Mouse (Mus musculus) CD4-positive naive resting alpha-beta T cell, adult 57 days (primary cell): ENCODE data around the gene Pdxp. TPM values are rescaled to one million over a fixed set of nuclear protein-coding genes. Genes with fewer than 3 reads are reported as not detected.

Experiments used
- total RNA-seq: library from RNA; stranded (reverse); gene quantifications from one replicate; pipeline ENCODE4 v1.2.4, GENCODE M21; 2023

Gene Pdxp
- total RNA-seq: 13.7 TPM

DNA sequence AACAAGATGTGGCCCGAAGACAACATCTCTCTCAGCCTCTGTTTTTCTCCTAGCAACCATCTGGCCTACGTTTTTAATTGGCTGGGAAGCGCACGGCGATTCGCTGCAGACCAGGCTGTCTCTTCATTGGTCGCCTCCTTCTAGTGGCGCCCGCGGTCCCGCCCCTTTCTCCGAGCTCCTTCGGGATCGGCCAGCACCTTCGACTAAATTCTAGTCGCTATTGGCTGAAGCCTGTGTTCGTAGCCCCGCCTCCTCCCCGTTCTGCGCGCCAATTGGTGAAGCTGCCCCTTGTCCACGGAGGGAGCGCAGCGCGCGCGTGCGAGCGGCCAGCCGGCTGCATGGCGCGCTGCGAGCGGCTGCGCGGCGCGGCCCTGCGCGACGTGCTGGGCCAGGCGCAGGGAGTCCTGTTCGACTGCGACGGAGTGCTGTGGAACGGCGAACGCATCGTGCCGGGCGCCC lies at the start of gene Pdxp:
Gene Pdxp, plus strand, starts transcription at position 288 of the 459 bp plus-strand sequence.

DNA sequence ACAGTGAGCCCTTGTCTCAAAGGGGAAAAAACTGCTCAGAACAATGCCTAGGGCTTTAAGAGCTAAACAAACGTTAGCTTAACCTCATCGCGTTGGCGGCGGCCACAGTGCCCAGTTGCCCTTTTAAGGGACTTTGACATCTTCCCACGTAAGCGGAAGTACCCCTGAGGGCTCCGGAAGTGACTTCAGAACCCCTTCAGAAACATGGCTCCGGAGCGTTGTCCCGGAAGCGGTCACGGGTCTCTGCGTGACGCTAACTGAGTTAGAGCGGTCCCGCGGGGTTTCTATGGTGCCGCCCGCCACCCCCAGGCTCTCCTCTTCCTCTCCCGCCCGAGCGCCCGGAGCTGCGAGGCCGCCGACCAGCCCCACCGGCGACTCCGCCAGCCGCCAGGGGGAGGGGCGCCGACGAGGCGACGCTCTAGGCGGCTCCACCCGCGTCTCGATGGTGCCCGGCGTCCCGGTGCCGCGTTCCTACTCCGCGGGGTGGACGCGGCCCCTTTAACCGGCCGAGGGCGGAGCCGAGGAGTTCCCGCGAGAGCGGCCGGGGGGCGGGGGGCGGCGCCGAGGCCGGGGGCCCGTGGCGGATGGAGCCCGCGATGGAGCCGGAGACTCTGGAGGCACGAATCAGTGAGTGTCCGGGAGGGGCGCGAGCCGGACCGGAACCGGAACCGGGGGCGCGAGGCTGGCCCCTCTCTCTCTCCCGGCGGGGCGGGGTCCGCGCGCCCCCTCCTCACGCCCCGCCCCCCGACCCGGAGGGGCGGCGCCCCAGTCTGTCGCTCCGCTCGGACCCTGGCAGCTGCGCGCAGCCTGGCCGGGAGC lies 36.5 kb upstream of the Pdxp start, which contains the start of gene Gga1:
Gene Gga1, plus strand, starts transcription at position 200 of the 819 bp plus-strand sequence.

DNA sequence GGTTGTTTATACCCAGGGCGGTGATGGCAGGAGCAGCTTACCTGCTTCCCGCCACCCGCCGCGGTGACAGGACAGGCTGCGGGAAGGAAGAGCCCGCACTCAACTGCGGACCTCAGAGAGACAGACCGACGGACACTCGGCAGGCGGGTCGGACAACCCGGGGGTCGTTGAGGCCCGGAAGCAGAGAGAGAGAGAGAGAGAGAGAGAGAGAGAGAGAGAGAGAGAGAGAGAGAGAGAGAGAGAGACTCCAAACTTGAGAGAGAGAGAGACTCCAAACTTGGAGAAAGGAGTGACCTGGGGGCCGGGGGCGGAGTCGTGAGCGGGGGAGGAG lies 14.3 kb upstream of the Pdxp start, which contains the start of gene Gm49510:
Gene Gm49510, plus strand, starts transcription at position 259 of the 331 bp plus-strand sequence.

DNA sequence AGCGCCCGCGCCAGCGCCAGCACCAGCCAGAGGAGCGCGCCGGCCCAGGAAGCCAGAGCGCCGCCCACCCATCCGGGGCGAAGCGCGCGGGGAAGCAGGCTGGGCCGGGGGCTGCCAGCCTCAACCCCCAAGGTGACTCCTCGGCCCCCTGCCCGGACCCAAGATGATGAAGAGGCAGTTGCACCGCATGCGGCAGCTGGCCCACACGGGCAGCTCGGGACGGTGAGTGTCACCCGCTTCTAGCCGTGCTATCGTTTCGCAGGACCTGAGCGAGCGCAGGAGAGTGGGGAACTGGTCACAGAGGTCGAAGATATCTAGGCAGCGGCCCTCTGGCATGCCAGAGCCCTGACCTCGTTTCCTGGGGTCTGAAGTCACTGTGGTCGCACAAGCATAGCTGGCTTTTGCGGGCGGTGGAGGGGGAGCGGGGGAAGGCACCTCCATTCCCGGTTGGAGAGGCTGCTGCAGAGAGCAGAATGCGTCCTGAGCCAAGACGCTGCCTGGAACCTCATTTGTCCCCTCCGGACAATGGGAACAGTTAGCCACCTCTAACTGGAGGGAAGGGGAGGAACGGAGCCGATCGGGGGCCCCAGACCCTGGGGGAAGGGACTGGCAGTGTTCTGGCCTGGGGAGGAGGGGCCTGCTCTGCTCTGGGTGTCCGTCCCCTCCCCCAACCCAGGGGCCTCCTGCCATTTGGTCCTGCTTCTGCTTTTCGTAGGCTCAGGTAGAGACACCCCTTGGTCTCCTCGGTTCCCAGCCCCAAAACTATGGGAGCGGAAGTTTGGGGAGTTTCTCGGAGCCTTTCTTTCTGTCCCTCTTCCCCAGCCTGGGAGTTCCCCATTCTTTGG lies 13.8 kb upstream of the Pdxp start, which contains the start of gene Sh3bp1:
Gene Sh3bp1, plus strand, starts transcription at position 29 of the 845 bp plus-strand sequence.

DNA sequence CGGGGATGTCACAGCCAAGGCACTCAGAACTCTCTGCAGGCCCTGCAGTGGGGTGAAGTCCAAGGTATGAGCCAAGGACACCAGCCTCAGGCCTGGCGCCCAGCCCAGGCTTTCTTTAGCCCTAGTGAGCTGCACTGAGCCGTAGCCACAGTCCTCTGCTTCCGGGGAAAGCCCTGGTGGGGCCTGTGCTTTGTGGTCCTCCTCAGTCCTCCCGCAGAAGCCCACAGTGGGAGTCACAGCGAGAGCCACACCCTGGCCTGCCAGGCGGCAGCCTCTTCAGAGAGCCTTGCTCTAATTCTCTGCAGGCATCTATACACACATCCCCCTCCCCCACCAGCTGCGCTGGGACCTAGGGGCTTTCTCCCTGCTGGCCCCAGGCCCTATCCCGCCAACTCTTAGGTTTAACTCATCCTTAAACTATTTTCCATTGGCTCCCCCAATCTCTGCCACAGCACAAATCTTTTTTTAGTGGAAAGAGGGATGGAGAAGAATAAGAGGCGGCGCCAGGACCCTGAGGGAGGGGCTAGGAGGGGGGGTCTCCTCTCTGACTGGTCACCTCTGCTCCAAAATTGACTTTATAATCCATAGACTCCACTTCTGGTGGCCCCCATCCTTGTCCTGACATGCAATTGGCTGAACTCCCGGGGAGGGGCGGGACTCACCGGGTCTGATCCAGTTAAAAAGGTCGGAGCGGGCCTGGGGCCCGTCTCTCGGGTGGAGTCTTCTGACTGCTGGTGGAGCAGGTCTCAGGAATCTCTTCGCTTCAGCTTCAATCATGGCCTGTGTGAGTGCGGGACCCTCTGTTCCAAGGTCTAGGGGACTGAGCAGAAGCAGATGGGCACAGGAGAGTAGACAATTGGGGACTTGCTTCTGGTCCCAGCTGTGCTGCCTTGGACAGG lies 12.6 kb downstream of the Pdxp start, which contains the start of gene Lgals1:
Gene Lgals1, plus strand, starts transcription at position 705 of the 899 bp plus-strand sequence.

DNA sequence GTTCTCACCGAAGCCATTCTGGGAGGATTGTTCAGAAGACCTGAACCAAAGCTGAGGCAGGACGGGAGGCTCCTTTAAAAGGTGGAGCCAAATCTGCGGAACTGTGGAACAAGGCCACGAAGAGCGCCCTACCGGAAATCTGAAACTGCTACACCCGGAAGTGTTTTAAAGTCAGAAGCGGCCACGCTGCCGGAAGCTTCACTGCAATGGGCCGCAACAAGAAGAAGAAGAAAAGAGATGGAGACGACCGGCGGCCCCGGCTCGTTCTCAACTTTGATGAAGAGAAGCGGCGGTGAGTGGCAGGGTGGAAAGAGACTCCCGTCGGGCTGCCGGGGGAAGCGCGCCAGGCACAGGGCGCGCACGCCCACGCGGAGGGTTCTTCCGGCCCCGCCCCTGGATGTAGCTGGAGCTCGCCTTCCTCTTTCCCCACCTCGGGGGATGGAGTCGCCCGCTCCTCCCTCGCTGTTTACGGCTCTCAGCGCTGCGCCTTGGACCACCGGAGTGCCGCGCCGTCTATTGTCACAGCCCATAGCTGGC lies 21.1 kb downstream of the Pdxp start, which contains the start of gene Nol12:
Gene Nol12, plus strand, starts transcription at position 150 of the 537 bp plus-strand sequence.

DNA sequence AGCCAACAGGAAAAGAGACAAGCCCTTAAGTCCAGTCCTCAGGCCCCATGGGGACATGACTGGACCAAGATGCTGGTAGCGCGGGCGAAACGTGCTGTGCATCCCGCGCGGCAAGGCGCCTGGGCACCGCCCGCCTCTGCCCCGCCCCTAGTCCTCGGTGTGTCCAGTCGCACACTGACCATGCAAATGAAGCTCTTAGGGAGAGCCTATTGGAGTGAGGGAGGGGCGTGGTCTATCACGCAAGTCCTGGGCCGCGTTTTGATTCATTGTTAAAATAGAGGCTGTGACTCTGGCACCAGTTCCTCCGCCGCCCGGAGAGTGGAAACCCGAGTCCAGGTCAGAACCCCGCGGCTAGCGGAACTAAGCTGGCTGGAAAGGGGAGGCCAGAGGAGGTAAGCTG lies 33.9 kb downstream of the Pdxp start, which contains the start of gene Triobp:
Gene Triobp, plus strand, starts transcription at position 68 of the 400 bp plus-strand sequence.

Other genes with a start within 250 kb of the Pdxp start
- 2.6 TPM for gene Elfn2, start 195.1 kb upstream of the Pdxp start, total RNA-seq
- gene Mfng, start 140.4 kb upstream of the Pdxp start, total RNA-seq: 125 TPM
- 0.56 TPM for gene Card10, start 110.9 kb upstream of the Pdxp start, total RNA-seq
- 0.65 TPM for gene Cdc42ep1, start 71.3 kb upstream of the Pdxp start, total RNA-seq
- gene Lgals2, start 58.4 kb upstream of the Pdxp start, total RNA-seq: 3.3 TPM
- gene Gga1, start 36.7 kb upstream of the Pdxp start, total RNA-seq: 84.3 TPM
- not detected for gene Gm49510, start 14.3 kb upstream of the Pdxp start, total RNA-seq
- gene Sh3bp1, start 14.2 kb upstream of the Pdxp start, total RNA-seq: 241 TPM
- gene Lgals1, start 12.8 kb downstream of the Pdxp start, total RNA-seq: 63.1 TPM
- 58.9 TPM for gene Nol12, start 21.0 kb downstream of the Pdxp start, total RNA-seq
- 40.0 TPM for gene Triobp, start 33.8 kb downstream of the Pdxp start, total RNA-seq
- 5.8 TPM for gene H1f0, start 114.5 kb downstream of the Pdxp start, total RNA-seq
- not detected for gene Galr3, start 128.0 kb downstream of the Pdxp start, total RNA-seq
- gene Ankrd54, start 149.0 kb downstream of the Pdxp start, total RNA-seq: 27.3 TPM
- 118 TPM for gene Eif3l, start 161.3 kb downstream of the Pdxp start, total RNA-seq
- 65.1 TPM for gene Micall1, start 195.0 kb downstream of the Pdxp start, total RNA-seq
- gene Polr2f, start 227.1 kb downstream of the Pdxp start, total RNA-seq: 44.4 TPM
- gene 1700088E04Rik, start 227.3 kb downstream of the Pdxp start, total RNA-seq: not detected